Mouse (Mus musculus): ENCODE measurements at regions not wholly inside any gene's neighbourhood (a gene's known extent, or its start where the extent isn't known, plus 50 kb on each side); places are given as distances from the start of the nearest gene placed in this dataset.

DNA sequence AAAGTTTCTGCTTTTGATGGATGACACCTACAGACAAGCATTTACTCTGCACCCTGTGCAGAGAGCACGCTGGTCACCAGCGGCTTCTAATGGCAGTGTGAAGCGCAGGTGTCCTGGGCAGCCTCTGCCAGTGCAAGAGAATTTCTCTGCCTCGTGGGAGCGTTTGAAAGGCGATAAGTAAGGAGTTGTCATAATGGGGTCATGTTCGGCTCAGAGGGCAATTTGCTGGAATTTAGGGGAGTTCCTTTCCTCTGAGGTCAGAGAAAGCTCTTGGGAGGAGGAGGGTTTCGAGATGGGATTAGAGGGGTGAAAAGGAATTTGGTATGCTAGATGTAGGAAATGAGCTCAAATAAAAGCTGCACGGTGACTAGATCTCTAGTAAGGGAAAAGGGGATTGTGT is 144.5 kb downstream of the Ttc32 start:
- TF ChIP-seq CTCF (IDR thresholded peaks at IDR 0.05; ENCODE audit: borderline replicate concordance, extremely low read depth, insufficient read depth, insufficient read length): no peak
- no peak for TF ChIP-seq POLR2A (IDR thresholded peaks at IDR 0.05; ENCODE audit: borderline replicate concordance, extremely low read depth, insufficient read depth, insufficient read length, poor library complexity, severe bottlenecking)
